Mouse (Mus musculus): ENCODE results near the gene Agpat4. TPM values are rescaled to one million over a fixed set of nuclear protein-coding genes. Genes with fewer than 3 reads are reported as not detected.

Gene Agpat4
- polyA plus RNA-seq, 1 experiment: 11.5 TPM

DNA sequence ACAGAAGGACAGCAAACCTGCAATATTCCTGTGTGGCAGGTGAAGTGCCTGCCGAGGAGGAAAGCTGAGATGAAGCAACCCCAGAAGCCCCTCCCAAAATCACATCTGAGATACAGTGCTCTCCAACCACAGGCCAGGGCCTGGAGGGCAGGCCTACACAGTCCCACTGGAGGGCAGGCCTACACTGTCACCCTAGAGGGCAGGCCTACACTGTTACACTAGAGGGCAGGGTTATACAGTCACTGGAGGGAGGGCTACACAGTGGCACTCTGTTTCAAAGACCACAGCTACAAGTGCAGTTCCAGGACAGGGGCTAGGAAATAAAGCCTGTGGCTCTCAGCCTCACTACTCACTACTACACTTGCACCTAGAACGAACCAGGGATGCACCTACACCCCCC, 143.4 kb downstream of the Agpat4 start:
- H3K27me3 ChIP-seq (ENCODE audit: control insufficient read depth, insufficient read depth, low read length): no peaks in the 10 kb centered on the region
- 79% methylated on average over 2 of the region's 2 CpGs for WGBS
- TF ChIP-seq CTCF (IDR thresholded peaks at IDR 0.05; ENCODE audit: borderline replicate concordance, control insufficient read depth, extremely low read depth, insufficient read depth, low read length, poor library complexity) (no peak), POLR2A (IDR thresholded peaks at IDR 0.05; ENCODE audit: control insufficient read depth, extremely low read depth, insufficient read depth, low read length, poor library complexity) (no peak)
- no peak overlapping the region for H3K4me3 ChIP-seq (ENCODE audit: control insufficient read depth, insufficient read depth, low read length)
- H3K4me1 ChIP-seq (replicated peaks; ENCODE audit: control insufficient read depth, insufficient read depth, low read length): no peaks in the 10 kb centered on the region
- H3K36me3 ChIP-seq (ENCODE audit: control insufficient read depth, insufficient read depth, low read length): peaks cover 6% of the 10 kb centered on the region
- H3K27ac ChIP-seq (ENCODE audit: control insufficient read depth, insufficient read depth, low read length): no peak overlapping the region
- no peak for DNase-seq

DNA sequence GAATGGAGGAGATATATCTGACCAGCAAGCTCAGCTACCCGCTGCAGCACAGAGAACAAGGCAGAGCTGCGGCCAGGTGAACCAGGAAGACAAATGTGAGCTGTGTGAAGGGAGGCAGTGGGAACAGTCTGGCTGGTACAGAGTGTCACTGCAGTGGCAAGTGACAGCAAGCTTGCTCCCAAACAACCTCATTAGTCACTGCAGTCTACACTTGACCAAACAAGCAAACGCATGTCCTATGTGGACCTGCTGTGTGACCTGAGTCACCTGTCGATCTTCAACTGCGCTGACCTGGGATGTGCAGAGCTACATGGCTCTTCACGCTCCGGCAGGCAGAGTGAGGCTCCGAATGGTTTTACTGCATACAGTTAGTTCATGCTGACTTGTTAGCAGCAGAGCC, 144.3 kb downstream of the Agpat4 start:
- Histone ChIP-seq H3K4me1 (replicated peaks; ENCODE audit: control insufficient read depth, insufficient read depth, low read length) (no peaks in the 10 kb centered on the region), H3K27me3 (ENCODE audit: control insufficient read depth, insufficient read depth, low read length) (no peaks in the 10 kb centered on the region), H3K27ac (ENCODE audit: control insufficient read depth, insufficient read depth, low read length) (no peak overlapping the region), H3K4me3 (ENCODE audit: control insufficient read depth, insufficient read depth, low read length) (no peak overlapping the region), H3K36me3 (ENCODE audit: control insufficient read depth, insufficient read depth, low read length) (peaks cover 6% of the 10 kb centered on the region)
- TF ChIP-seq POLR2A (IDR thresholded peaks at IDR 0.05; ENCODE audit: control insufficient read depth, extremely low read depth, insufficient read depth, low read length, poor library complexity) (no peak), CTCF (IDR thresholded peaks at IDR 0.05; ENCODE audit: borderline replicate concordance, control insufficient read depth, extremely low read depth, insufficient read depth, low read length, poor library complexity) (no peak)
- no peak for DNase-seq
- WGBS: 94% methylated on average over 8 of the region's 8 CpGs

DNA sequence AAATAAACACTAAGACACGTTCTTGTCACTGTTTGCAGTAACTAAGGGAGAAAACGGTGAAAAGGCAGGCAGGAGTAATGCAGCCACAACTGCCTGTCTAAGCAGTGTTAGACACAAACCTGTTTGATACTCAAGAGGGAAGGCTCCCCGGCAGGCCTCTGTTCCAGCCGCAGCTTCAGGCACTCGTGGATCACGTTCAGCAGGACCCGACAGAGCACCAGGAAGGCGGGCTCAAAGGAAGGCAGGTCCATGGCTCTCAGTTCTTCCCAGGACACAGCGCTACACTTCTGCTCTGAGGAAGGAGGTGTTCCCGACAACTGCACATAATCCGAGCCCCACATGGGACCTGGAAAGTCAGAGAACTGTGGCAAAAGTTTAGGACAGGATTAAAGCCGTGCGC, 145.3 kb downstream of the Agpat4 start:
- no peak overlapping the region for H3K27ac ChIP-seq (ENCODE audit: control insufficient read depth, insufficient read depth, low read length)
- no peak for DNase-seq
- no peak for TF ChIP-seq POLR2A (IDR thresholded peaks at IDR 0.05; ENCODE audit: control insufficient read depth, extremely low read depth, insufficient read depth, low read length, poor library complexity)
- H3K4me1 ChIP-seq (replicated peaks; ENCODE audit: control insufficient read depth, insufficient read depth, low read length): no peaks in the 10 kb centered on the region
- no peaks in the 10 kb centered on the region for H3K27me3 ChIP-seq (ENCODE audit: control insufficient read depth, insufficient read depth, low read length)
- H3K4me3 ChIP-seq (ENCODE audit: control insufficient read depth, insufficient read depth, low read length): no peak overlapping the region
- WGBS: 96% methylated on average over 13 of the region's 13 CpGs
- no peaks in the 10 kb centered on the region for H3K36me3 ChIP-seq (ENCODE audit: control insufficient read depth, insufficient read depth, low read length)

DNA sequence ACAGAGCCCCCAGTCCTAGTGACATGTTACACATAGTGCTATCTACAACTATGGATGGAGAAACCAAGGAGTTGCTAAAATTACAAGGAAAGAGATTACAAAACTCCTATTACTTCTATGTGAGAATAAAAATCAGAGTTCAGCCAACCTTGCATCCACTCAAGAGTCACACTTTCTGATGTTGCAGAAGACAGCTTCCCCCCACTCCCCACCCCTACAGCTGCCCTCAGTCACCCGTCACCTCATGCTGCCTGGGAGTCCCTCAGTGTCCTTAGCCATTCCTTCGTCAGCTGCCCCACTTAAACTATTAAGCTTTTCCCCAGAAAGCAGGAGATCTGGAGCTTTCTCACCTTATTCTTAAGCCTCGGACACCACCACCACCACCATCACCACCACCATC, 145.8 kb downstream of the Agpat4 start:
- Histone ChIP-seq H3K27ac (ENCODE audit: control insufficient read depth, insufficient read depth, low read length) (no peak overlapping the region), H3K4me3 (ENCODE audit: control insufficient read depth, insufficient read depth, low read length) (no peak overlapping the region), H3K27me3 (ENCODE audit: control insufficient read depth, insufficient read depth, low read length) (no peaks in the 10 kb centered on the region), H3K4me1 (replicated peaks; ENCODE audit: control insufficient read depth, insufficient read depth, low read length) (no peaks in the 10 kb centered on the region), H3K36me3 (ENCODE audit: control insufficient read depth, insufficient read depth, low read length) (no peaks in the 10 kb centered on the region)
- WGBS: 93% methylated on average over 3 of the region's 3 CpGs
- DNase-seq: no peak
- TF ChIP-seq CTCF (IDR thresholded peaks at IDR 0.05; ENCODE audit: borderline replicate concordance, control insufficient read depth, extremely low read depth, insufficient read depth, low read length, poor library complexity): no peak
- no peak for TF ChIP-seq POLR2A (IDR thresholded peaks at IDR 0.05; ENCODE audit: control insufficient read depth, extremely low read depth, insufficient read depth, low read length, poor library complexity)

DNA sequence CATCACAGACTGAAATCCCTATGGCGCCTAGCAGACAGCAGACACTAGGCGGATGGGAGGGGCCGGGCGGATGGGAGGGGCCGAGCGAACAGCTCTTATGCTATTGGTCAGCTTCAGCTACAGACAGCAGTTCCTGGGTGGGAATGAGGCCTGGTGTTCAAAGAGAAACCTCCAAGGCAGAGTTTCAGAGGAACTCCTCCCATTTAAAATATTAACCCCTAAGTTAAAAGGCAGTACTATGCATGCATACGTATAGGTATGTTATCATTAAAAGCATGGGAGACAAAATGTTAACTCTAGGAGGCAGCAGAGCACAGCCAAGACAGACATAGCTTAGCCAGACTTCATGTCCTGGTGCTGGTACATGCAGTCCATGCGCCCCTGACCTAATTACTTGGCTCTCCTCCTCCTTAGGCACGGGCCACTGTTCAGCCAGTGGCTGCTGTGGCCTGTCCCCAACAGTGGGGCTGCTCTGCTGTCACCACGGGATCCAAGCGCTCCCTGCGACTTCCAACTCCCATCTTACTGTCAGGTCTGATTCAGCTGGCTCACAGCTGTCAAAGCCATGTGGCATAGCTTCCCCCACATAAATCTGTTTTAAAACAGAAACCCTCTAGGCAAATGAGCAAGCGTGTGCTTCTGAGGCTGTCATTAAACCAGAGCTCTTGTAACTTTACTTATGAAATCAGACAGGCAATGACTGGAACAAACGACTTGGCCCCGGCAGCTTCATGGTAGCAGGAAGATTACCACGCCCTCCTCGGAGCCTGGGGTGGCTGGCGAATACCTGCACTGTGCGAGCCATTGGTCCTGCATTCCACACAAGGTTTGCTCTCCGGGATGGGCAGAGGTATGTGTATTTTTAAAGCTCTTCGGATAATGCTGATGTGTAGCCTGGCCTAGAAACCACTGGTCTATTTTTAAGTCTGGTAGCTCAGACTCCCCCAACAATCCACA, 147.7 kb downstream of the Agpat4 start:
- Histone ChIP-seq H3K36me3 (ENCODE audit: control insufficient read depth, insufficient read depth, low read length) (peaks cover under 1% of the 10 kb centered on the region), H3K4me1 (replicated peaks; ENCODE audit: control insufficient read depth, insufficient read depth, low read length) (no peaks in the 10 kb centered on the region), H3K27ac (ENCODE audit: control insufficient read depth, insufficient read depth, low read length) (no peak overlapping the region), H3K4me3 (ENCODE audit: control insufficient read depth, insufficient read depth, low read length) (no peak overlapping the region), H3K27me3 (ENCODE audit: control insufficient read depth, insufficient read depth, low read length) (no peaks in the 10 kb centered on the region)
- DNase-seq: no peak
- TF ChIP-seq POLR2A (IDR thresholded peaks at IDR 0.05; ENCODE audit: control insufficient read depth, extremely low read depth, insufficient read depth, low read length, poor library complexity) (no peak), CTCF (IDR thresholded peaks at IDR 0.05; ENCODE audit: borderline replicate concordance, control insufficient read depth, extremely low read depth, insufficient read depth, low read length, poor library complexity) (no peak)
- 90% methylated on average over 21 of the region's 21 CpGs for WGBS

DNA sequence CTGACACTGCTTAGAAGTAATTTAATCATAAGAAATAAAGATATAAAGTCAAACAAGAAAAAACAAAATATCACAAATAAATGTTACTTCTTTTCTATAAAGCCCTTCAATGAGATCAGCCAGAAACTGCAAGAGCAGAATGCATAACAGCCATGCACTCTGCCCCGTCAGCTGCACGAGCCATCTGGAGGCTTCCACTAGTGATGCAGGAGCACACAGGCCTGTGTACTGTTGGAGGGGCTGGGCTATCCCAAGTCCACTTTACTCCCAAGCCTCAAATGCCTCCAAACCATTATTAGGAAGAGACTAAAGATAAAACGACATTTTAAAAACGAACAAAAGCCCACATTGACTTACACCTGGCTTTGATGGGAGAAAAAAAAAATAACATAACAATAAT, 149.6 kb downstream of the Agpat4 start:
- peaks cover 9% of the 10 kb centered on the region for H3K36me3 ChIP-seq (ENCODE audit: control insufficient read depth, insufficient read depth, low read length)

More for the DNA sequence above, 149.6 kb downstream of the Agpat4 start:
- no peak overlapping the region for H3K4me3 ChIP-seq (ENCODE audit: control insufficient read depth, insufficient read depth, low read length)
- H3K27ac ChIP-seq (ENCODE audit: control insufficient read depth, insufficient read depth, low read length): no peak overlapping the region
- TF ChIP-seq POLR2A (IDR thresholded peaks at IDR 0.05; ENCODE audit: control insufficient read depth, extremely low read depth, insufficient read depth, low read length, poor library complexity) (no peak), CTCF (IDR thresholded peaks at IDR 0.05; ENCODE audit: borderline replicate concordance, control insufficient read depth, extremely low read depth, insufficient read depth, low read length, poor library complexity) (no peak)
- DNase-seq: no peak
- 94% methylated on average over 4 of the region's 4 CpGs for WGBS
- H3K27me3 ChIP-seq (ENCODE audit: control insufficient read depth, insufficient read depth, low read length): no peaks in the 10 kb centered on the region
- no peaks in the 10 kb centered on the region for H3K4me1 ChIP-seq (replicated peaks; ENCODE audit: control insufficient read depth, insufficient read depth, low read length)
